Mouse (Mus musculus) stomach, postnatal 0 days (tissue): ENCODE results near the gene Card19. TPM values are rescaled to one million over a fixed set of nuclear protein-coding genes. Genes with fewer than 3 reads are reported as not detected.
A peak's percentile ranks its signal among the peaks of the same experiment; 100 is the strongest.

Experiments
- ATAC-seq: fragments of 200-750 bp; cut with Nextera tagmentation; 2 replicates; pipeline ENCODE4 v1.8.0; 2017; ENCODE audit not compliant: low FRiP score, low TSS enrichment
- DNase-seq: peaks from one replicate; pipeline ENCODE4 v3.0.0-alpha.2; 2016; ENCODE audit warnings: low spot score
- H3K27ac ChIP-seq: fragments of 300-500 bp; sonication (generic); replicated peaks from 2 replicates; pipeline ENCODE4 v1.5.1; 2014; ENCODE audit warnings: mild to moderate bottlenecking, control low read depth
- H3K27me3 ChIP-seq: fragments of 300-500 bp; sonication (generic); 2 replicates; pipeline ENCODE4 v1.6.1; 2014; ENCODE audit warnings: low read length; ENCODE audit not compliant: control insufficient read depth, insufficient read depth
- H3K36me3 ChIP-seq: fragments of 300-500 bp; sonication (generic); 2 replicates; pipeline ENCODE4 v1.6.1; 2014; ENCODE audit warnings: low read length, mixed read lengths; ENCODE audit not compliant: control insufficient read depth, insufficient read depth
- H3K4me1 ChIP-seq: fragments of 300-500 bp; sonication (generic); replicated peaks from 2 replicates; pipeline ENCODE4 v1.6.1; 2014; ENCODE audit warnings: antibody characterized with exemption; ENCODE audit not compliant: control insufficient read depth, insufficient read depth
- H3K4me2 ChIP-seq: fragments of 300-500 bp; sonication (generic); replicated peaks from 2 replicates; pipeline ENCODE4 v1.6.1; 2014; ENCODE audit warnings: low read depth, mild to moderate bottlenecking, control low read depth, moderate library complexity
- H3K4me3 ChIP-seq: fragments of 300-500 bp; sonication (generic); 2 replicates; pipeline ENCODE4 v1.5.1; 2014; ENCODE audit warnings: low read depth, low read length, control low read depth
- H3K9ac ChIP-seq: fragments of 300-500 bp; sonication (generic); 2 replicates; pipeline ENCODE4 v1.6.1; 2014; ENCODE audit warnings: mild to moderate bottlenecking, low read length, control low read depth, mixed read lengths
- H3K9me3 ChIP-seq: fragments of 300-500 bp; sonication (generic); 2 replicates; pipeline ENCODE4 v1.6.1; 2016; ENCODE audit warnings: low read length; ENCODE audit not compliant: control insufficient read depth
- CTCF ChIP-seq: IDR thresholded peaks from 2 replicates; pipeline ENCODE4 v1.5.1; 2016; ENCODE audit warnings: antibody characterized with exemption, low read depth, mild to moderate bottlenecking, moderate library complexity
- EP300 ChIP-seq: optimal IDR thresholded peaks from 2 replicates; pipeline ENCODE3; 2016; ENCODE audit warnings: antibody characterized with exemption
- WGBS: fragments of 180-500 bp; shearing (Covaris S2); extraction: QIAGEN DNeasy Blood & Tissue Kit; methylation state at CpG from one replicate; pipeline ENCODE4 v1.1.7; 2014; 5-methylcytosine and 5-hydroxymethylcytosine counted together
- polyA plus RNA-seq: library from polyadenylated mRNA; unstranded; fragments of >200 nt; fragmentation: Nextera tagmentation; extraction: Ambion mirVana; gene quantifications from 2 replicates; pipeline ENCODE4 v1.2.1, GENCODE M21; 2015

Gene Card19
- polyA plus RNA-seq, 1 experiment from 2014 or later = 86.2 TPM

DNA sequence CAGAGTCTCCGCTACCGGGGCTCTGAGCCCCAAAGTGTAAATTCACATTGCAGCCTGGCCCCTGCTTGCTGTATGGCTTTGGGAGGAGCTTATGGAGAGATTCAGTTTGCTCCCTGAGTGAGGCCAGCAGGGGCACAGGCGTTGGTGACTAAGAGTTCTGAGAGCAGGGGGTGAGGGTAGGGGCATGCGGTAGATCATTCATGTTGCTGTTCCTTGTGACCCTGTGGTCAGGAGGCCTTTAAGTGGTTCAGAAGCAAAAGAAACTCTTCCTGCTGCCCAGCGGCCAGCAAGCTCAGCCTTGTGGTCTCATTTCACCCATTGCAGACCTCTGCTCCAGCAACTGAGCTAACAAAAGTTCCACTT, 24.2 kb downstream of the Card19 start:
- no peak overlapping the region for H3K4me3 ChIP-seq
- DNase-seq (no peak), ATAC-seq (no peak)
- H3K36me3 ChIP-seq = peaks cover 9% of the 10 kb centered on the region
- 32% methylated on average over 5 of the region's 5 CpGs for WGBS
- no peak overlapping the region for H3K27ac ChIP-seq
- H3K9me3 ChIP-seq = no peaks in the 10 kb centered on the region
- H3K27me3 ChIP-seq = no peaks in the 10 kb centered on the region
- peak overlapping the region; percentile 1; the same call in 1 of the 2 replicates for H3K9ac ChIP-seq
- H3K4me1 ChIP-seq = peaks cover 5% of the 10 kb centered on the region
- TF ChIP-seq CTCF = no peak
- no peak for TF ChIP-seq EP300
- H3K4me2 ChIP-seq = no peak overlapping the region

GRCm38 (mm10) chr13:49190876-49191672, 24.8 kb downstream of the Card19 start:
- ATAC-seq (no peak), DNase-seq (no peak)
- TF ChIP-seq EP300 (no peak), CTCF (no peak)
- Histone ChIP-seq H3K4me1 (peaks cover 8% of the 10 kb centered on the region), H3K27ac (peak overlapping the region; percentile 61; the same call in 1 of the 2 replicates), H3K36me3 (peaks cover 9% of the 10 kb centered on the region), H3K9me3 (no peaks in the 10 kb centered on the region), H3K9ac (peak overlapping the region; percentile 1; the same call in 1 of the 2 replicates), H3K27me3 (no peaks in the 10 kb centered on the region), H3K4me2 (no peak overlapping the region), H3K4me3 (no peak overlapping the region)
- WGBS = 54% methylated on average over 7 of the region's 7 CpGs

GRCm38 (mm10) chr13:49189970-49190870, 25.6 kb downstream of the Card19 start:
- no peak for TF ChIP-seq EP300
- ATAC-seq (no peak), DNase-seq (no peak)
- Histone ChIP-seq H3K36me3 (peaks cover 3% of the 10 kb centered on the region; the same call in 1 of the 2 replicates), H3K4me2 (peak overlapping the region; percentile 8; the same call in 1 of the 2 replicates), H3K4me3 (no peak overlapping the region), H3K27ac (peak overlapping the region; percentile 61), H3K9me3 (no peaks in the 10 kb centered on the region), H3K4me1 (peaks cover 8% of the 10 kb centered on the region), H3K27me3 (no peaks in the 10 kb centered on the region), H3K9ac (no peak overlapping the region)
- 58% methylated on average over 12 of the region's 12 CpGs for WGBS

- 73% methylated on average over 2 of the region's 2 CpGs for WGBS
- Histone ChIP-seq H3K4me1 (peaks cover 8% of the 10 kb centered on the region), H3K27ac (no peak overlapping the region), H3K4me2 (peak overlapping the region; percentile 91), H3K27me3 (no peaks in the 10 kb centered on the region), H3K9ac (no peak overlapping the region), H3K9me3 (no peaks in the 10 kb centered on the region), H3K36me3 (no peaks in the 10 kb centered on the region), H3K4me3 (no peak overlapping the region)
- no peak for DNase-seq
- no peak for TF ChIP-seq EP300
- TF ChIP-seq CTCF = no peak
- ATAC-seq = no peak
These were observed 26.9 kb downstream of the Card19 start for GRCm38 (mm10) chr13:49188966-49189360.

GRCm38 (mm10) chr13:49188219-49188965, 27.4 kb downstream of the Card19 start:
- Histone ChIP-seq H3K4me2 (peak overlapping the region; percentile 91), H3K27ac (peak overlapping the region; percentile 89), H3K27me3 (no peaks in the 10 kb centered on the region), H3K9me3 (no peaks in the 10 kb centered on the region), H3K9ac (peak overlapping the region; percentile 88), H3K4me3 (peak overlapping the region; percentile 84), H3K36me3 (no peaks in the 10 kb centered on the region), H3K4me1 (peaks cover 8% of the 10 kb centered on the region)
- ATAC-seq = peak; percentile 3; the same call in 1 of the 2 replicates
- no peak for TF ChIP-seq EP300
- TF ChIP-seq CTCF = no peak
- WGBS = 24% methylated on average over 15 of the region's 15 CpGs
- no peak for DNase-seq
